Mouse (Mus musculus) layer of hippocampus, postnatal 10 days (tissue): ENCODE data around the gene Senp5. TPM values are rescaled to one million over a fixed set of nuclear protein-coding genes. Genes with fewer than 3 reads are reported as not detected.
"Not testable (repeated sequence)": the region's sequence is repeated elsewhere in the genome, so short reads cannot be mapped to it uniquely, and the experiment has no call there.

Experiments
- DNase-seq, 2 experiments: peaks; one replicate each; pipeline ENCODE4 v3.0.0; 2021; ENCODE audit warnings: low spot score in 2 of 2
- long read RNA-seq: library from polyadenylated mRNA; stranded (forward); transcript quantifications from one replicate; pipeline ENCODE4 v2.0.0, GENCODE M21; 2023
- total RNA-seq, 2 experiments: library from RNA; stranded (reverse); gene quantifications; 2 replicates each; pipeline ENCODE4 v1.2.3; 2021

Senp5 gene
- total RNA-seq, result 10 to 100 TPM; 41.5 to 42.7 TPM
- long read RNA-seq, full-length matches to known transcripts, result 3 of 15 reads
- long read RNA-seq, partial matches to known transcripts, result 1 of 15 reads
- long read RNA-seq, other reads (novel, unspliced or antisense), result 11 of 15 reads

DNA sequence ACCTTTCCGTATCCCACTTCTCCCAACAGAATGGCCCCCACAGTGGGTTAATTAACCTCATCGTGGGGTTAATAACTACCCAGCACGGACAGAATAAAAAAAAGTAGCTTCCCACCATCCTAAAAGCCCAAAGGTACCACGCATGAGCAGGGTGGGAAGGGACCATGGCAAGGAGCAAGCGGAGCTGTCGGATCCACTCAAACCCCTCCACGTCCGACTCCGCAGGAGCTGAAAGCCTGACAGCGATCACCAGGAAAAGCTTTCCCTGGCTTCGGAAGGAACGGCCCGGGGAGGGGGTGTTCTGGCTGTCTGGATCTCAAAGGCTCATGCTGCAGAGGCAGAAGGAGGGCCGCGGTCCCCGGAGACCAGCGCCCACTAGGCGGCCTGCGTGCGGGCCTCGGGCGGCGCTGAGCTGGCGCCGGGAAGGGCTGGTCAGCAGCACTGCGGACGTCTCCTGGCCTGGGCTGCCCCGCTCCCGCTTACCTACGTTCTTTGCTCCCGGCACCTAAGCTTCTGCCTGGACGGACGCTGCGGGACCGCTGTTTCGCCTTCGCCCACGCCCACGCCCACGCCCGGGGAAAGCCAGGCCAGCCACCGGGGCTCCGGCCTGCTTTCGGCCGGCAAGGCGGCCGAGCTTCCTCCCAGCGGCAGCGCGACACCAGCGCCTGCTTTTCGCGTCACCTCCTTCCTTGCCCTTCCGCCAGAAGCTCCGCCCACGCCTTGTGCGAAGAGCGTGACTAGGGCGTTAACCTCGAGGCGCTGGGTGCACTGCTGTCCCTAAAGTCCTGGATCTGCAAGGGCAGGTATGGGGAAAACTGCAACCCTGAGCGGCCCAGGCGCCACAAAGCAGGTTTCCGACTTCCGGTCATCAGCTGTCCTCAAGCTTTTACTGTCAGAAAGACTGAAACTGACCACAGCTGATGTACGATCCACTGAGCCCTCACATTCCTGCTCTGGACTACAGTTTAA lies at the start of gene Senp5:
TSS of gene Senp5 (minus strand) at position 779 of the 969 bp plus-strand sequence.
- peak; percentile 84 to 88 for DNase-seq

GRCm38 (mm10) chr16:32042367-32042766 lies 39.3 kb upstream of the Senp5 start:
- no peak for DNase-seq

DNA sequence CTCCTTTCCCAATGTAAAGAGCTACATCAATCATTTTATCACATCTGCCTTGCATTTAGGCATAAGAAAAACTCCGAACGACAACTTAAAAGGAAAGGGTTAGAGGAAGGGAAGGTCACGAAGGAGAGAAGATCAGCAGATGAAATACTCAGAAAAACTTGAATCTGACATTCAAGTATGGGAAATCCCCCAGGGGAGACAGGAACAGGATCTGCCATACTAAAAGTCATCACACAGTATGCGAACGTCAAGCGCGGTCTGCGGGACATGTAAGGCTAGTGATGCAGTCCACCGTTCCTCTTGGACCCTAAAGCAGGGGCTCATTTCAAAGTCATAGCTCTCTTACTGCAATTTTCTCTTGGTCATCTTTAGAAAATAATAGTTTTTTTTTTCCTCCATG lies 16.6 kb upstream of the Senp5 start:
- DNase-seq, result no peak

DNA sequence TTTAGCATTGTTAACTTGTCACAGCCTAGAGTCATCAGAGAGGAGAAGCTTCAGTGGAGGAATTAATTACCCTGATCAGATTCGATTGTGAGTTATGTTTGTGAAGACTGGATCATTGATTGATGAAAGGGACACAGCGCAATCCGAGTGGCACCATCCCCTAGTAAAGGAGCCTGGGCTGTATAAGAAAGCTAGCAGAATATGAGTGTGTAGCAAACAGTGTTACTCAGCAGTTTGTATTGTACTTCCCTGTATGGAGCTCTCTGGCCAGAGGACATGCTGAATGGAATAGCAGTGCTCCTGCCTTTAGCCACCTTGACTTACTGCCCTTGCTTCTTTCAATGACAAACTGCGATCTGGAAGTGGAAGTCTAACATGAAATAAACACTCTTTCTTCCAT lies 7.2 kb upstream of the Senp5 start:
- DNase-seq, result no peak

DNA sequence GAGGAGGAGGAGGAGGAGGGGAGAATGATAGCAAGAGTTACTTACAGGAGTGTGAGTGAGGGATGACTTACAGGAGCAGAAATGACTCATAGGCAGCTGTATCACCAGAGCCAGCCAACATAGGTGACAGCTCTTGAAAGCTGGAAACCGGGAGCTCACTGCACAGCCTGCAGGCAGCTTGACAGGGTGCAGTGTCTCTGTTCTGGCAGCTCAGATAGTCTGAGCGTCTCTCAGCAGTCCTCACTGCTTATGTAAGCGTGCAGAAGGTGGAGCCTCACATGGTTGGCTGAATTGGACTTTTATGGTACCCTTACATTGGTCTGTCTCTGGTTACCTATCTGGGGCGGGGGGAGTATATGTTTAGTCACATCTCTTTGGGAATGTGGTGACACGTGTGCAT lies 6.8 kb upstream of the Senp5 start:
- DNase-seq, result no peak

DNA sequence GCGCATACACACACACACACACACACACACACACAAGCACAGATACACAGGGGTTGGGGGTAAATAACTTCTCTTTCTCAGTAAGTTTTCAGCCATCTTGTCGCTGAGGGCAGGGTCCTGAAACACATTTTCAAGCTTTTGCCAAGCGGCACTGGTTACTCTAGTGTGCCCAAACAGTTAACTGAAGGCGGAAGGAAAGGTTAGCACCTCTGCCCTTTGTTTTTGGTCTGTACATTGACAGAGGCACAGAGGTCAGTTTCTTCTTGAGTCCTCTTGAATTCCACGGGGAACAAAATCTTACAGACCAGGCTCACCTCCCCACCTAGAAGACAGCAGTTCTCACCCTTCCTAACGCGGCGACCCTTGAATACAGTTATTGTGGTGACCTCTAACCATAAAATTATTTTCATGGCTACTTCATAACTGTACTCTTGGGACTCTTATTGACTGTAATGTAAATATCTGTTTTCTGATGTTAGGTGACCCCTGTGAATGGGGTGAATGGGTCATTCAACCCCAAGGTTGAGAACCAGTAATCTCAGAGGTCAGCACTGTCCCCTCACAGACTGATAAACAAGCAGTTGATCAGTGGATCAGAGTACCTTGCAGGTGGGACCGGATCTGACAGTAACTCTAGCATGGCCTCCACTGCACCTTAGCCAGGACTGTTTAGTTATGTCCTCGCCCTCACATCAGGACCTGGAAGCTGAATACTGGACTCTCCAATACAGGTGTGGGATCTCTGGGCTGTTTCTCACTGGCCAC lies 5.6 kb upstream of the Senp5 start:
- no peak for DNase-seq

DNA sequence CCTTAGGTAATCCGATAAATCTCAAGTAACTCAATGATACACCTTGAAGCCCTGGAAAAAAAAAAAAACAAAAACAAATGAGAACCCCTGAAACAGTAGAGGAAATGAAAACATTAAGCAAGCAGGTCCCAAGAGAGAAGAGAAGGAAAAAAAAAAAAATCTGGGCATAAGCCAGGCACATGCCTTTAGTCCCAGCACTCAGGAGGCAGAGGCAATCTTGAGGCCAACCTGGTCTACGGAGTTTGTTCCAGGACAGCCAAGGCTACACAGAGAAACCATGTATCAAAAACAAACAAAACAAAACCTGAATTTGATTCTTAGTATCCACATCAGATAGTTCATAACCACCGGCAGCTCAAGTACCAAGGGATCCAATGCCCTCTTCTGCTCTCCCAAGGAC lies 1.6 kb upstream of the Senp5 start:
- no peak for DNase-seq

DNA sequence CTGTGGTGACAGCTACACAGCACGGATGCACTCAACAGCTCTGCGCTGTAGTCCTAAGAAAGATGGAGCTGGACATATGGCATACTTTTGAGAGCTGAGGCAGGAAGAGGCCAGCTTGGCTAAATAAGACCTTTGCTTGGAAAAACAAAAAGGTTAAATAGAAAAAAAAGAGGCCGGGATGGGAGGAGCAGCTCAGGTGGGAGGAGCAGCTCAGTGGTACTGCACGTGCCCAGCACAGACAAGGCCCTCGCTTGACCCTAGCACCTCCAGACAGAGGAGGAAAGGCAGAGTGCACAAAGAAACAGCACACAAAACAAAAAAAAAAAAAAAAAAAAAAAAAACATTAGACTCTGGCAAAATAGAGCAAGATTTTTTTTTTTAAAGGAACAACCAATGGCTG lies 6.7 kb downstream of the Senp5 start:
- no peak for DNase-seq

DNA sequence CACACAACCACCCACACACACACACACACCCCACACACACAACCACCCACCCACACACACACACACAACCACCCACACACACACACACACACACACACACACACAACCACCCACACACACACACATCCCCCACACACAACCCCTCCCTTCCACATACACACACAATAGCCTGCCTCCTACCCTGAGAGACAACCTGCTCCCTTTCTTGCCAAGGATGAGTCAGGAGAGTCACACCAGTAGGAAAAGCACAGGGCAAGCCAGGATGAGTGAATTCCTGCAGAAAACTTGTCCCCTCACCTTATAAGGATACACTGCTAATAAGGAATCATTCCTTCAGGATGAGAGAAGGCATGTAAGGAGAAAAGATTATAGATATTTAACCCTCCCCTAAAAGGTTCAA lies 9.1 kb downstream of the Senp5 start:
- DNase-seq, result no peak

DNA sequence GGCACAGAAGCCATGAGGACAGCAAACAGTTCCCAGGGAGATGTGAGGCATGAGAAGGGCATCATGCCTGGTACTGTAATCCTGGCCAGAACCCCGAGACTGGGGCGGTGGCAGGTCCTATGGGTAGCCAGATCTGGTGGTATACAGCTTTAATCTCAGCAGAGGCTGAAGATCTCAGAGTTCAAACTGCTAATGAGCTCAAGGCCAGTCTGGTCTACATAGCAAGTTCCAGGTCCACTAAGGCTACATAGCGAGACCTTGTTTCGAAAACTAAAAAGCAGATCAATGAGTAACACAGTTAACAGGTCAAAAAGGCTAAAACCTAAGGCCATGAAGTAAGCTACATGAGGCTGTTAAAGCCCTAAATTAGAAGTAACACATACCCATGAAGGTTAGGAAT lies 9.9 kb downstream of the Senp5 start:
- no peak for DNase-seq

GRCm38 (mm10) chr16:31992039-31992438 lies 11.0 kb downstream of the Senp5 start:
- no peak for DNase-seq

- no peak for DNase-seq
Observed at GRCm38 (mm10) chr16:31980946-31981345, 22.1 kb downstream of the Senp5 start.

- no peak for DNase-seq
Observed at GRCm38 (mm10) chr16:31979501-31979900, 23.6 kb downstream of the Senp5 start.

DNA sequence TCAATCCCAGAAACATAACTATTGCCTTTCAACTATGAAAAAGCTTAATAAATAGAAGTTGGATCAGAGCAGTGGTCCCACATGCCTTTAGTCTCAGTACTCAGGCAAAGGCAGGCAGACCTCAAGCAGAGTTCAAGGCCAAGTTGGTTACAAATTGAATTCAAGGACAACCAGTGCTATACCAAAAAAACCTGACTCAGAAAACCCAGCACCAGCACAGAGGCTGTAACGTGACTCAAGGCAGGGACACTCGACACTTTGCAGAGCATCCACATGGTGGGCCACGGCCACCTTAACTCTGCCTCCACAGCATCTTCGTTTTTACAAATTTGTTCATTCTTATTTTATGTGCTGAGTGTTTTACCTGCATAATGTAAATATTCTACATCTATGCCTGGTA lies 27.8 kb downstream of the Senp5 start:
- no peak for DNase-seq

DNA sequence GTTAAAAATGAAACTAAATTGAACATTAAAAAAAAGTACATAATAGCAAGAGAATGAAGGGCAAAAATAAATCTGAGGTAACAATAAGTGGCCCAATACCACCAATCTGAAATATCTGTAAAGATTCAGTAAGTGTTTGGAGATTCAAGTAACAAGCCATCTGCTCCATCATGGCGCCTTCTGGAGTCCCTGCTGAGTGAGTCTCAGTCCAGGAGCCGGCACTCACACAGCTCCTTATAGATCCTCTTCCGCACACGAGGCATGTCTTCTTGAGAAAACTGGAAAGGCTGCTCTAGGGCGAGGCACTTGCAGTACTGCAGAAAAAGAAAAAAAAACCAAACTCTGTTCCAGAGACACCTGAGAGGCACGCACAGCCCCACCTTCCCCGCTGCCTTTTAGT lies 39.9 kb downstream of the Senp5 start:
- DNase-seq, result no peak

- peak; percentile 98 for DNase-seq
Observed at GRCm38 (mm10) chr16:31948345-31948774, 54.7 kb downstream of the Senp5 start, which contains the start of the genes 0610012G03Rik and Ncbp2. 0610012G03Rik (minus strand) TSS chr16:31948494. Ncbp2 (plus strand) TSS chr16:31948513.

DNA sequence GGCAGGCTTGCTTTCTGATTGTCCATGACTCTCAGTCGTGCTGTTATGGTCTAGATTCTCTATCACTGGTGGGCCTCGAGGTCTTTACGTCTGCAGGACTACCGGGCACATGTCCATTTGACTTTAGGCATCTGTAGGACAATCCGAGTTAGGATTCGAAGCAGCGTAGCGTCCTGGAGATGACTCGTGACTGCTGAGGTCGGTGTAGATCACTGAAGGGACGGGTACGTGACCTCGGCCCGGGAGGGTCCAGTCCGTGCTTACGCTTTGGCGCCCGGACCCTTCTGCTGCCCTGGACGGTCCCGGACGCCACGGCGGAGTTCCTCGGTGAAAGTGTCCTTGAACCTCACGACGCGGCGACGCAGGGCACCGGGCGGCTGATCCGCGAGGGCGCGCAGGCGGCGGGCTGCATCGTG lies 55.2 kb downstream of the Senp5 start:
- DNase-seq, result no peak

DNA sequence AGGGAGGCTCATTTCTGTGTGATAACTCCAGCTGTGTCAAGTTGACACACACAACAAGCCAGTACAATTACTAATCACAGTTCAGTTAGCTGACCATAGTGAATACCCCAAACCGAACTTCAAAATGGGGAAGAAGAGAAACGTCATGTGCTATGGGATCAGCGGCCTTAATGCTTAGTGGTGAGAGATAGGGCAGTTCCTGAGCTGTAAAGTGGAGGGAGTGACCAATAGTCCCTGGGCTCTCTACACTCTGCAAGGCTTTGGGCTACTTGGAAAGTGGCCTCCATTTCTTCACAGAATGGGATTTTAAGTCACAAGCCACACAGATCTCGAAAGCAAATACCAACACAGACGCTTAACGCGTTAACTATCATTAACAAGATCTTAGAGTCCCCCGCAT lies 55.8 kb downstream of the Senp5 start:
- DNase-seq, result no peak

- not testable (repeated sequence) for DNase-seq
Observed at GRCm38 (mm10) chr16:31945986-31946385, 57.1 kb downstream of the Senp5 start.

DNA sequence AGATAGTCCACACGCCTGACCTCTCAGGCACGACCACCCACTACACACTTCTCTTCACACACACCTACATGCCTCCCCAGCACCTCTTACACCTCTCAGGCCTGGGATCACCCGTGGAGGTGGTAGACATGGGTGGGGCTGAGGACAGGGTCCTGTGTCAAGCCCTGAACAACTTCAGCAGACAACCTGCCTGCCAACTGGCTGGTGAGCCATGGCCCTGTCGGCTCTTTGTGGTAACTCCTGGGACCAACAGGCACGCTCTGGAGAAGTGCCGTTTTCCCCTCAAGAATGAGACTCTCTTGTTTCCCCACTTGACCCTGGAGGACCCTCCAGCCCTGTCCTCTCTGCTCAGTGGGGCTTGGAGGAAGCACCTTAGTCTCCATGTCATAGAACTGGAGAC lies 57.7 kb downstream of the Senp5 start:
- DNase-seq, result no peak

GRCm38 (mm10) chr16:31944698-31945255 lies 58.3 kb downstream of the Senp5 start:
- DNase-seq, result no peak
